In the genomic region with DNA sequence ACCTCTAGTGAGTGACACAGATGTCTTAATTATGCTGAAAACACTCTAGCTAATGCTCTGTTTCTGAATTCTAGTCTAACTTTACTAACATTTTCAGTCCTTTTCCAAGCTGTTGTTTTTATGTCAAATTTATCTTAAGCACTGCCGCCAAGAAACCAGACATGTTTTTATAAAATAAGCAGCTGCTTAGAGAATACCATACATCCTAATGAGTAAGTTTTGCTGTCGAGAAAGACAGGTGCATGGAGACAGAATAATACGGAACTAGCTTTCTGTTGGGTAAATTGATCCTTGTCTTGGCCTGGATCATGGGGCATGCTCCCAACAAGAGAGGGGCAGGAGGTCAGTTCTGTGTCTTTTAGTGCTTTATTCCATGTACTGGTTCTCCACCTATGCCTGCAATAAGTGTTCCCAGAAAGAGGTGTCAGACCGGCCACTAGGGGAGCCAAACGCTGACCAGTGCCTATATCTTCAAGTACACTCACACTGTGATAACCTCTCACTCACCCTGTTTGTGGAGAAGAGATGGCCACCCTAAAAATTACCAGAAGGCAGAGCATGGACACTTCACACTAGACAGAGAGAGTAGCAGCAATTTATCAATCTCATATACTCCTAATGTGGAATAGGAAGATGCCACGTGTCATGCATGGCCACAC, we compare ENCODE assay signal across 8 mouse cellular contexts.
A peak's percentile ranks its signal among the peaks of the same experiment; 100 is the strongest.
DNase-seq lines count a peak whose midpoint lies in the region; ATAC-seq and TF ChIP-seq lines count a peak whose summit lies in the region.

No protein-coding gene starts in this region.

- H3K27ac ChIP-seq in kidney, postnatal 0 days = no peak overlapping the region
- no peak overlapping the region for H3K27ac ChIP-seq in midbrain, embryonic 13.5 days
- H3K27ac ChIP-seq in heart, embryonic 12.5 days (ENCODE audit: poor library complexity, severe bottlenecking) = no peak overlapping the region

- 55% methylated on average over 6 of the region's 6 CpGs for WGBS in kidney, postnatal 0 days
- WGBS in midbrain, embryonic 13.5 days = 57% methylated on average over 6 of the region's 6 CpGs
- 52% methylated on average over 6 of the region's 6 CpGs for WGBS in heart, embryonic 12.5 days

- no peaks in the 10 kb centered on the region for H3K9me3 ChIP-seq in kidney, postnatal 0 days (replicated peaks; ENCODE audit: low read length)
- no peaks in the 10 kb centered on the region for H3K9me3 ChIP-seq in midbrain, embryonic 13.5 days
- H3K9me3 ChIP-seq in heart, embryonic 12.5 days (replicated peaks) = no peaks in the 10 kb centered on the region

- peak; percentile 0 for DNase-seq in CD4-positive, CD25-positive, alpha-beta regulatory T cell, adult 2 months (ENCODE audit: low read depth, low spot score)
- DNase-seq in left cerebral cortex, adult 18-20 months (ENCODE audit: low spot score in 2 of 2) = peak; percentile 3
- DNase-seq in left cerebral cortex, postnatal 36 days (ENCODE audit: low spot score in 2 of 2) = no peak
- DNase-seq in ZHBTc4 (ENCODE audit: low read depth, low spot score) = peak; percentile 56
- peak; percentile 16 for DNase-seq in kidney, postnatal 0 days (ENCODE audit: low spot score)

- H3K36me3 ChIP-seq in kidney, postnatal 0 days (ENCODE audit: insufficient read depth, low read length) = no peaks in the 10 kb centered on the region
- no peaks in the 10 kb centered on the region for H3K36me3 ChIP-seq in midbrain, embryonic 13.5 days
- no peaks in the 10 kb centered on the region for H3K36me3 ChIP-seq in heart, embryonic 12.5 days

- H3K4me1 ChIP-seq in kidney, postnatal 0 days (replicated peaks; ENCODE audit: insufficient read depth, low read length) = no peaks in the 10 kb centered on the region
- no peaks in the 10 kb centered on the region for H3K4me1 ChIP-seq in midbrain, embryonic 13.5 days (replicated peaks)
- H3K4me1 ChIP-seq in heart, embryonic 12.5 days (replicated peaks) = no peaks in the 10 kb centered on the region

- intact Hi-C loops in left cerebral cortex, postnatal 36 days (cut with DNase I) = no loop called here

- no peaks in the 10 kb centered on the region for H3K27me3 ChIP-seq in kidney, postnatal 0 days (ENCODE audit: insufficient read depth, low read length)
- no peaks in the 10 kb centered on the region for H3K27me3 ChIP-seq in midbrain, embryonic 13.5 days
- H3K27me3 ChIP-seq in heart, embryonic 12.5 days (replicated peaks) = no peaks in the 10 kb centered on the region

- no peak for ATAC-seq in CD4-positive, CD25-positive, alpha-beta regulatory T cell, adult 4 months
- ATAC-seq in kidney, postnatal 0 days (replicated peaks; ENCODE audit: low FRiP score, low read depth) = no peak; the same call in 1 of the 2 replicates
- 0 out of 2 replicates have a peak, but pooled peaks have one; percentile 40 for ATAC-seq in midbrain, embryonic 13.5 days
- ATAC-seq in heart, embryonic 12.5 days (ENCODE audit: insufficient number of reproducible peaks, low FRiP score) = no peak

- H3K4me2 ChIP-seq in kidney, postnatal 0 days (ENCODE audit: low read length) = no peak overlapping the region
- no peak overlapping the region for H3K4me2 ChIP-seq in midbrain, embryonic 13.5 days (replicated peaks)
- H3K4me2 ChIP-seq in heart, embryonic 12.5 days = no peak overlapping the region

- TF ChIP-seq CTCF in kidney, postnatal 0 days (IDR thresholded peaks at IDR 0.05; ENCODE audit: low read depth) = peak; percentile 63

- no peak overlapping the region for H3K9ac ChIP-seq in kidney, postnatal 0 days (ENCODE audit: low read depth, low read length)
- no peak overlapping the region for H3K9ac ChIP-seq in midbrain, embryonic 13.5 days (replicated peaks)
- H3K9ac ChIP-seq in heart, embryonic 12.5 days = no peak overlapping the region

- H3K4me3 ChIP-seq in kidney, postnatal 0 days (replicated peaks; ENCODE audit: low read depth, low read length) = no peak overlapping the region
- H3K4me3 ChIP-seq in midbrain, embryonic 13.5 days (replicated peaks) = no peak overlapping the region
- no peak overlapping the region for H3K4me3 ChIP-seq in heart, embryonic 12.5 days

Comparison
In these comparisons a context has a peak if more than half of its experiments do, and no peak if none do; other contexts are left out.
1. DNase-seq: peak in CD4-positive, CD25-positive, alpha-beta regulatory T cell, adult 2 months (single experiment), left cerebral cortex, adult 18-20 months (2 of 2), ZHBTc4 (single experiment) and kidney, postnatal 0 days (single experiment); none in left cerebral cortex, postnatal 36 days (0 of 2).